Mouse (Mus musculus) macrophage (primary cell): ENCODE data around the gene Zfp458. TPM values are rescaled to one million over a fixed set of nuclear protein-coding genes. Genes with fewer than 3 reads are reported as not detected.
"Not testable (repeated sequence)": the region's sequence is repeated elsewhere in the genome, so short reads cannot be mapped to it uniquely, and the experiment has no call there.

Source experiments
- H3K27ac ChIP-seq: fragments of 350-480 bp; formaldehyde crosslinking; 2 replicates; pipeline ENCODE4 v1.9.0; 2021
- H3K36me3 ChIP-seq: fragments of 350-480 bp; formaldehyde crosslinking; 2 replicates; pipeline ENCODE4 v1.9.0; 2021; ENCODE audit errors: inconsistent target
- H3K4me3 ChIP-seq: fragments of 350-480 bp; formaldehyde crosslinking; 2 replicates; pipeline ENCODE4 v1.9.0; 2021; ENCODE audit errors: inconsistent target
- H3K79me2 ChIP-seq: fragments of 350-480 bp; formaldehyde crosslinking; 2 replicates; pipeline ENCODE4 v1.9.0; 2021; ENCODE audit errors: inconsistent target
- WGBS: methylation state at CpG from one replicate; pipeline ENCODE4 v1.1.7; 2026; ENCODE audit warnings: inconsistent platforms; ENCODE audit not compliant: missing documents; 5-methylcytosine and 5-hydroxymethylcytosine counted together
- polyA plus RNA-seq: library from polyadenylated mRNA; stranded (reverse); fragments of 250-400 nt; gene quantifications from 3 replicates; pipeline ENCODE4 v1.2.4, GENCODE M21; 2018; ENCODE audit warnings: inconsistent platforms
- total RNA-seq, 78 experiments: library from RNA; depleted of rRNA; stranded (reverse); fragments of 250-400 nt; gene quantifications; 1 replicate in 9 of 78; 2 replicates in 24 of 78; 3 replicates in 43 of 78; 4 replicates in 2 of 78; pipeline ENCODE4 v1.2.4; 2018; ENCODE audit warnings: inconsistent platforms in 56 of 78

Zfp458 gene
- total RNA-seq (2018; cell fraction: chromatin; rRNA removed) = 10 to 100 TPM in 16 of 26 experiments, 1 to 10 TPM in 10; 3.9 to 30.7 (median 12.4) TPM
- 1 to 10 TPM in 23 of 26 experiments, under 1 TPM in 3; 0.62 to 3.5 (median 2.1) TPM for total RNA-seq (2018; cell fraction: cytosol; rRNA removed)
- 10 to 100 TPM in 10 of 26 experiments, 1 to 10 TPM in 16; 3.7 to 30.1 (median 7.7) TPM for total RNA-seq (2018; cell fraction: nucleus; rRNA removed)
- polyA plus RNA-seq = 1.3 to 2.5 TPM (median 1.3 TPM) in 3 replicates

GRCm38 (mm10) chr13:67278314-67278713 lies at the start of gene Zfp458:
TSS of gene Zfp458 (minus strand) at chr13:67278466.
- H3K4me3 ChIP-seq = no peak within 1 kb of the TSS
- WGBS = 59% methylated on average over 7 of the region's 7 CpGs
- no peak within 1 kb of the TSS for H3K27ac ChIP-seq
- H3K36me3 ChIP-seq = no peaks in the 10 kb centered on the region
- no peaks in the 10 kb centered on the region for H3K79me2 ChIP-seq

- 8% methylated on average over 5 of the region's 5 CpGs for WGBS
Measured at GRCm38 (mm10) chr13:67306718-67307117, 28.5 kb upstream of the Zfp458 start.

DNA sequence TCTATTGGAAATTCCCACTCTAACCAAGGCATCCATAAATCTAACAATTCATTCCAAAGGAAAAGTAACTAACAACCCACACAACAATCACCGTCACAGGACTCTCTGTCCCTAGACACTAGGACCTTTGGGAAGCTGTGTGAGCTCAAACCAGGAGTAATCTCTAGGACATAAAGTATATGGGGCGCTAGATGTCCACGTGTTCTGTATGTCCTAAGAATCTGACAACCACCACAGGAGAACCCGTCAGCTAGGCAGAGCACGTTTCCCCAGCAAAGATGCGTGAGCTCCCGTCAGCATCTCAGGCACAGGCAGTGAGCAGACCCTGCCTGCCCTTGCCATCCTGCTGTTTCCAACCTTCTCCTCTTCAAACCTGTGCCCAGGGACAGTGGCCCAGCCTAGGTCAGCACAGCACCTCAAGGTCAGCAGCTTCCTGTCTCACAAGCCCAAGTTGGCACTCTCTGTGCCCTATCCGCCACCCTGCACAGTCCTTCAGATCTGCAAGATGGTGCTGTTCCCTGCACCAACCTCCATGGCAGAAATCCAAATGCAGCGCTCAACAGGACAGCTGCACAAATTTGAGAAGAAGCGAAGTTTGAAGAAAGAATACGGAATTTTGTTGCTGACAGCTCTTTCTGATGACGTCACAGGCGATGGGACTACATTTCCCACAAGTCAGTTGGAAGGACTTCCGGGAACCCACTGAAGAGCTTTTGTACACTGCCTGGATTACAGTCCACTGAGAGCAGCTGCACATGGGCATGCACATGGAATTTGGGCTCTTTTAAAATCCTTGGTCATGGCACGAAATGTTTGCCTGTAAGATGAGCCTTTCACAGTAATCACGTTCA lies 27.8 kb upstream of the Zfp458 start, which contains the start of gene Zfp457:
Gene Zfp457 (minus strand): TSS at position 664 of the 851 bp plus-strand sequence.
- H3K79me2 ChIP-seq = no peaks in the 10 kb centered on the region
- peak within 1 kb of the TSS; percentile 93 for H3K4me3 ChIP-seq
- H3K27ac ChIP-seq = peak within 1 kb of the TSS; percentile 58
- 8% methylated on average over 16 of the region's 16 CpGs for WGBS
- no peaks in the 10 kb centered on the region for H3K36me3 ChIP-seq

More at GRCm38 (mm10) chr13:67306718-67307117, 28.5 kb upstream of the Zfp458 start:
- Histone ChIP-seq H3K79me2 (no peaks in the 10 kb centered on the region), H3K4me3 (peak overlapping the region; percentile 93), H3K36me3 (no peaks in the 10 kb centered on the region), H3K27ac (no peak overlapping the region)

- Histone ChIP-seq H3K79me2 (peaks cover 24% of the 10 kb centered on the region; the same call in 1 of the 2 replicates), H3K27ac (peak overlapping the region; percentile 65; the same call in 1 of the 2 replicates), H3K4me3 (peak overlapping the region; percentile 81)
- WGBS = 37% methylated on average over 6 of the region's 9 CpGs
- not testable (repeated sequence) for H3K36me3 ChIP-seq
Measured at GRCm38 (mm10) chr13:67269383-67270065, 8.7 kb downstream of the Zfp458 start.

DNA sequence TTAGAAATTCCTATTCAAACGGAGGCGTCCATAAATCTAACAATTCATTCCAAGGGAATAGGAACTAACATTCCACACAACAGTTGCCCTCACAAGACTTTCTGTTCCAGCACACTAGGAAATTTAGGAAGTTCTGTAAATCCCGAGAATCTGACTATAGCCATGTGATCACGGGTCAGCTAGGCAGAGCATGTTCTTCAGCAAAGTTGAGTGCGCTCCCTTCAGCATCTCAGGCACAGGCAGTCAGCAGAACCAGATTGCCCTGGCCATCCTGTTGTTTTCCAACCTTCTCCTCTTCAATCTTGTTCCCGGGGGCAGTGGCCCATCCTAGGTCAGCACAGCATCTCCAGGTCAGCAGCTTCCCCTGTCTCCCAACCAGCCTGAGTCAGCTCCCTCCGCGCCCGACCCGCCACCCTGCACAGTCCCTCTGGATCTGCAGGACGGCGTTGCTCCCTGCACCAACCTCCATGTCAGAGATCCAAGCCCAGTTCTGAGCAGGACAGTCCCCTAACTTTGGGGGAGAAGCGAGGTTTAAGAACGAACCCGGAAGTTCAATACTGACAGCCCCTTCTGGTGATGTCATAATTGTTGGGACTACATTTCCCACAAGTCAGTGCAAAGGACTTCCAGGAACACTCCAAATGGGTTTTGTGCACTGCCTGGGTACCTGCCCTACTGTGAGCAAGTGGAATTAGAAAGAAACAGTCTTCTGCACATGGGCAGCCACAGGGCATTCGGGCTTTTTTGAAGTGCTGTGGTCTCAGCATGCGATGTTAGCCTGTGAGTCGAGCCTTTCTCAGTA lies 9.5 kb downstream of the Zfp458 start:
- H3K79me2 ChIP-seq = peaks cover 24% of the 10 kb centered on the region; the same call in 1 of the 2 replicates
- H3K27ac ChIP-seq = peak overlapping the region; percentile 65
- H3K4me3 ChIP-seq = peak overlapping the region; percentile 81
- 10% methylated on average over 18 of the region's 18 CpGs for WGBS
- no peaks in the 10 kb centered on the region for H3K36me3 ChIP-seq

DNA sequence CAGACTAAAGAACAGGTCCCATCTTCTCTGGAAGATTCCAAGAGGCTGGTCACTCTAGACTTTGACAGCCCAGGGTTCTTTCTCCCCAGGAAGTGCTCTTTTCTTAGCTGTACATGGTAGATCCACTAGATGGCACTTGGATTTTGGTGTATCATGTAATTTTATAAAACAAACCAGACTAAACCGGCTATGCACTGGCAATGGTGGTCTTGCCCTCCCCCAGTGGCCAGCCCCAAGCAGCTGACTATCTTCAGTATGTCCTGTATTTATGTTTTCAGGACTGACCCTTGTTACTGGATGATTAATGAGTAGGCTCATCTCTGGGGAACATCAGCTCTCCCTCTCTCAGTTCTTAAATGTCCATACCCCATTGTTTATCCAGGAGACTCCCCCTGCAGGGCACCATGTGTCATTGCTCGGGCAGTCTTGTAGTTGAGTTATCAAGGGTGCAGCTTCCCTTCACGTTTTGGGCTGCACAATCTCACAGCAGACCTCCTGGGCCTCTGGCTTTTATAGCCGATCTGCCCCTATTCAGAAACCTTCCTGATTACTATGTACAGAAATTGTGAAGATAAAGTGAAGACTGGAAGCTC lies 64.2 kb downstream of the Zfp458 start:
- Histone ChIP-seq H3K36me3 (no peaks in the 10 kb centered on the region), H3K27ac (no peak overlapping the region), H3K4me3 (no peak overlapping the region), H3K79me2 (no peaks in the 10 kb centered on the region)
- 69% methylated on average over 4 of the region's 4 CpGs for WGBS

Other genes starting within 250 kb of the Zfp458 start
- gene Zfp712, start 217.3 kb downstream of the Zfp458 start, polyA plus RNA-seq = 0.75 to 2.1 TPM (median 1.5 TPM) in 3 replicates
- gene Zfp708, start 180.5 kb downstream of the Zfp458 start, polyA plus RNA-seq = 1.1 to 2.6 TPM (median 1.2 TPM) in 3 replicates
- gene Gm28557, start 169.9 kb downstream of the Zfp458 start, polyA plus RNA-seq = 1.6 to 4.1 TPM (median 1.7 TPM) in 3 replicates
- 0.95 to 1.3 TPM (median 1.1 TPM) in 3 replicates for gene Rslcan18, start 162.2 kb downstream of the Zfp458 start, polyA plus RNA-seq
- 1.9 to 4.9 TPM (median 2.7 TPM) in 3 replicates for gene Zfp759, start 156.8 kb downstream of the Zfp458 start, polyA plus RNA-seq
- 6.0 to 10.7 TPM (median 8.7 TPM) in 3 replicates for gene Rsl1, start 105.3 kb downstream of the Zfp458 start, polyA plus RNA-seq
- gene Zfp455, start 84.0 kb downstream of the Zfp458 start, polyA plus RNA-seq = 4.4 to 6.6 TPM (median 5.4 TPM) in 3 replicates
- gene Zfp457, start 28.0 kb upstream of the Zfp458 start, polyA plus RNA-seq = not detected in 3 replicates
- gene Zfp595, start 54.1 kb upstream of the Zfp458 start, polyA plus RNA-seq = 2.8 to 5.1 TPM (median 3.8 TPM) in 3 replicates
- gene Gm28044, start 82.1 kb upstream of the Zfp458 start, polyA plus RNA-seq = not detected in 3 replicates
- 2.7 to 4.7 TPM (median 4.4 TPM) in 3 replicates for gene Zfp953, start 82.1 kb upstream of the Zfp458 start, polyA plus RNA-seq
- 0.44 to 0.63 TPM in 2 of 3 replicates, not detected in the other for gene Gm28041, start 97.3 kb upstream of the Zfp458 start, polyA plus RNA-seq
- gene Zfp456, start 97.3 kb upstream of the Zfp458 start, polyA plus RNA-seq = 2.0 to 3.9 TPM (median 3.4 TPM) in 3 replicates
- gene Zfp429, start 121.4 kb upstream of the Zfp458 start, polyA plus RNA-seq = 6.7 to 16.2 TPM (median 12.5 TPM) in 3 replicates
- 0.06 to 0.61 TPM (median 0.37 TPM) in 3 replicates for gene Zfp459, start 143.0 kb upstream of the Zfp458 start, polyA plus RNA-seq
- 6.3 to 10.0 TPM (median 9.7 TPM) in 3 replicates for gene Zfp874a, start 173.2 kb upstream of the Zfp458 start, polyA plus RNA-seq
- gene Zfp874b, start 205.8 kb upstream of the Zfp458 start, polyA plus RNA-seq = 4.9 to 9.3 TPM (median 7.7 TPM) in 3 replicates
- 4.4 to 10.5 TPM (median 6.7 TPM) in 3 replicates for gene Zfp58, start 222.1 kb upstream of the Zfp458 start, polyA plus RNA-seq
- not detected in 3 replicates for gene Gm26965, start 247.7 kb upstream of the Zfp458 start, polyA plus RNA-seq
- gene Zfp87, start 247.7 kb upstream of the Zfp458 start, polyA plus RNA-seq = 19.6 to 25.6 TPM (median 21.4 TPM) in 3 replicates